Mouse (Mus musculus): ENCODE measurements at regions not wholly inside any gene's neighbourhood (a gene's known extent, or its start where the extent isn't known, plus 50 kb on each side); places are given as distances from the start of the nearest gene placed in this dataset.

- no peak for TF ChIP-seq CTCF (IDR thresholded peaks at IDR 0.05; ENCODE audit: low read depth)
- TF ChIP-seq EP300 (IDR thresholded peaks at IDR 0.05; ENCODE audit: low read depth), result no peak
These were observed 192.3 kb upstream of the Ddx18 start for GRCm38 (mm10) chr1:121760086-121760485.
